Mouse (Mus musculus) thymus, postnatal 0 days (tissue): ENCODE data around the gene Gm5431. TPM values are rescaled to one million over a fixed set of nuclear protein-coding genes. Genes with fewer than 3 reads are reported as not detected.
"Not testable (repeated sequence)": the region's sequence is repeated elsewhere in the genome, so short reads cannot be mapped to it uniquely, and the experiment has no call there.

Experiments used
- DNase-seq: peaks from one replicate; pipeline ENCODE4 v3.0.0-alpha.2; 2015; ENCODE audit warnings: low spot score
- polyA plus RNA-seq: library from polyadenylated mRNA; unstranded; fragments of >200 nt; fragmentation: Nextera tagmentation; extraction: Ambion mirVana; gene quantifications from 2 replicates; pipeline ENCODE4 v1.2.1, GENCODE M21; 2015

The Gm5431 gene
- polyA plus RNA-seq: 0.29 and 0.46 TPM in 2 replicates

GRCm38 (mm10) chr11:48902021-48902420 is at the start of gene Gm5431:
TSS of gene Gm5431 (minus strand) at chr11:48902214.
- DNase-seq: no peak

DNA sequence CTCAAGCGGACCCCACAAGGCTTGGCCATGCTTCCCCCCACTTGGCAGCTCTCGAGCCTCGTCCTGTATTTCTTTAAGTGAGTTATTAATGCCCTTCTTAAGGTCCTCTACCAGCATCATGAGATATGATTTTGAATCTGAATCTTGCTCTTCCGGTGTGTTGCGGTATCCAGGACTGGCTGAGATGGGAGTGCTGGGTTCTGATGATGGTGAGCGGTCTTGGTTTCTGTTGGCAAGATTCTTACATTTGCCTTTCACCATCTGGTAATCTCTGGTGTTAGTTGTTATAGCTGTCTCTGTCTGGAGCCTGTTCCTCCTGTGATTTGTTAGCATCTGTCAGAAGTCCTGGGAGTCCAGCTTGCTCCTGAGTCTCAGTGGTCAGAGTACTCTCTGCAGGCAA is 44.1 kb upstream of the Gm5431 start, which contains the start of gene Psme2b:
Gene Psme2b, minus strand, starts transcription at position 101 of the 400 bp plus-strand sequence.
- DNase-seq: not testable (repeated sequence)

DNA sequence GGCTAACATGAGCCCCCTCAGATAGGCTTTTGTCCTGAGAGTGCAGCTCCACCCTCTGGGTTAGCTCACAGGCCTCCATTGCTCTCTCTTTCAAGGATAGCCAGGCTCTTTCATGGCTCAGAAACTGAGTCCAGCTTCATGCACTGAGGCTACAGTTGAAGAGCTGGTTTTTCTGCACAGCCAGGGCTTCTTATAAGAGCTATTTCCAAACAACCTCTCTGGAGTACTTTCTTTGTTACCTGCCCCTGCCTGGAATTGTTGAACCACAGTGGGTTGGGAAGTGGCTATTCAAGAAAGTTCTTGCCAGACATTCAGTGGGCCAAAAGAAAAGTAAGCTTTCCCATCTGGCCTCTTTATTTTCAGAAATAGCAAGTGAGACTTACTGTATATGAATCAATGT is 37.3 kb upstream of the Gm5431 start:
- not testable (repeated sequence) for DNase-seq

DNA sequence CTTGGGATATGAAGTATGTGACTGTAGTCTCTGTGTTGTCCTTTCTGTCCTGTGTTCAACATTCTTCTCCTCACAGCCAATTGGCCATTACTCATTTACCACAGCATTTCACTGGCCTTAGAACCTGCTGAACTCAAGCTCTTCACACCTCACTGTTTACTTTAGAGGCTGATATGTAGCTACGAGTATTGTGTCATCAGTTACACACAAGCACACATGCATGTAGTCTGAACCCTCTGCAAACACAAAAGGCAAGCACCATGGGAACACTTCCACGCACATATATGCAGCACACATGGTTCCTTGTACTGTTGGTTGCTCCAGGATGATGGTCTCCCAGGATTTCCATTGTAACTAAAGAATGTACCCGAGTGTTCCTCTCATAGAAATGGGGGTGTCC is 33.3 kb upstream of the Gm5431 start:
- DNase-seq: not testable (repeated sequence)

- not testable (repeated sequence) for DNase-seq
These were observed 31.9 kb upstream of the Gm5431 start for GRCm38 (mm10) chr11:48933923-48934322.

GRCm38 (mm10) chr11:48933422-48933821 is 31.4 kb upstream of the Gm5431 start:
- DNase-seq: peak; percentile 28

DNA sequence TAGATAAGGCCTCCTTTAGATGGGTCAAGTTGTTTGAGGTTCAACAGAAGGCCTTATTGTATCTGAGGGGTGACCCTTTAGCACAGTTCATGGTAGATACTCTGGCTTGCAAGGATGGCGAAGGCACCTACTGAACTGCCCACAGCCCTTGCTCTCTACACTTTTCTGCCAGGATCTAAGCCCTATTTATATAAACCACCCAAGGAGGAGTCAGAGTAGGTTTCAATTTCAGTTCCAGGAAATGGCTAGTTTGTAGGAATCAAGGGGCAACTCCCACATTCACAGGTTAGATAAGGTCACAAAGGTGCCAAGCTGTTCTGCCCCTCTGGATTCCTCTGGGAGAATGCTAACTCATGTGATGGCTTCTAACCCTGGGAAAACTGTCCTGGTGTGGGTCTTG is 26.1 kb upstream of the Gm5431 start:
- DNase-seq: not testable (repeated sequence)

DNA sequence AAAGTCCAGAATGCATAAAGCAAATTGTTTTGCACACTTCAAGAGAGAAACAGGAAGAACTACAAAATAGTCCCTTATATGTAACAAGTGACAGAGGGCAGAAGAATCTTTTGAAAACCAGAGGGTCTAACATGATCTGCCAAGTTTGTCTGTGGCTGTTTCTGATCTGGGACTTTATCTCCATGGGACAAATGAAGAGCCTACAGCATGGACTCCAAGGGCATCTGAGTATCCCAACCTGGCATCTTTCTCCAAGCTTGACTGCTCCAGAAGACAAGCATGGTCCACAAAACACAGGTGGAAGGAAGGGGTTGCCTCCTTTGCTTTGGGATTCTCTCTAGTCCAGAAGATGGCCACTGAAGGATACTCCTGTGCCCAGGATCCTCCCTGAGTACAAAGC is 24.4 kb upstream of the Gm5431 start:
- not testable (repeated sequence) for DNase-seq

GRCm38 (mm10) chr11:48923818-48924217 is 21.8 kb upstream of the Gm5431 start:
- not testable (repeated sequence) for DNase-seq

- no peak for DNase-seq
These were observed 16.4 kb upstream of the Gm5431 start for GRCm38 (mm10) chr11:48918380-48918779.

GRCm38 (mm10) chr11:48913611-48914010 is 11.6 kb upstream of the Gm5431 start:
- no peak for DNase-seq

DNA sequence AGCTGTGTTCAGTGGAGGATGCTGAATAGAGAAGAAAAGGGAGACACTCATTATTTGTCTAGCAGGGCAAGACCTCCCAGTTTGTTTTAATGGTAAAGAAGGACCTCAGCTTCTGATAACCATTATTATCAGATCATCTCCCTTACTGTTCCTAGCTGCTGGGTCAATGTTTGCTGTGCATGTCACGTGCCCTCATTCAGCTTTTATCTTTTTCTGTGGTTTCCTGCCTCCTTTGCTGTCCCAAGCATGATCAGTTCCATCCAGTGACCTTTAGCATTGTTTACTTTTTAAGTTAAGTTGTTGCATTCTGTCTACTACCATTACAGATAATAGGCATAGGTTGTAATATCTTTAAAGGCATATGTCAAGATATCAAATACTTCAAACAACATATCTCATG is 6.4 kb upstream of the Gm5431 start:
- DNase-seq: no peak

- not testable (repeated sequence) for DNase-seq
These were observed 465 bp downstream of the Gm5431 start for GRCm38 (mm10) chr11:48901567-48901930.

GRCm38 (mm10) chr11:48900654-48901566 is 1.1 kb downstream of the Gm5431 start:
- not testable (repeated sequence) for DNase-seq

DNA sequence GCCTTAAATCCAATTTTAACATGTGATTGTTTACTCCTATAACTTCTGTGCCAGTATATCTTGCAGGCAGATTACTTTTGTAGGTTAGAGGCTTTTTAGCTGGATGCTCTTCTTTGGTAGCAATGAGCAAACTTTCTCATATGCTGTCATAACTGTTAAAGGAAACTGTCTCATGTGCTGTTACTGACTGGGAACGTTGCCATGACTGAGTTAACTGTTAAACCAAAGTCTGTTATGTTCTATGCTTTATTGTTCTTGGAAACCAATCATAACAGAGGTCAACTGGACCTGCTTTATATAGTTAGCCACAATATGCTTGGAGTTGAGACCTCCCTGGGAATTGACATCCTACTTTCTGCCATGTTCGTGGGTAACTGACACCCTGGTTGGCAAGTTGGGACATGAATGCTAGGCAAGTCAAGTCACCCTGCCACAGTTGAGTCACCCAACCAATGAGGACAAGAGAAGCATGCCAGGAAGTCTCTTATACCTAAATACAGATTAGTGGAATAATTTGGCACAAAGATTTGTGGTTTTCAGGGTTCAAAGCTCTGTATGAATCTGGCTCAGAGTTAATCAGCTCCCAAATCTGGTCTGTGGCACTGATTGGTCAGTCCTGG is 3.1 kb downstream of the Gm5431 start:
- DNase-seq: no peak

GRCm38 (mm10) chr11:48876680-48877079 is 25.3 kb downstream of the Gm5431 start:
- DNase-seq: no peak

DNA sequence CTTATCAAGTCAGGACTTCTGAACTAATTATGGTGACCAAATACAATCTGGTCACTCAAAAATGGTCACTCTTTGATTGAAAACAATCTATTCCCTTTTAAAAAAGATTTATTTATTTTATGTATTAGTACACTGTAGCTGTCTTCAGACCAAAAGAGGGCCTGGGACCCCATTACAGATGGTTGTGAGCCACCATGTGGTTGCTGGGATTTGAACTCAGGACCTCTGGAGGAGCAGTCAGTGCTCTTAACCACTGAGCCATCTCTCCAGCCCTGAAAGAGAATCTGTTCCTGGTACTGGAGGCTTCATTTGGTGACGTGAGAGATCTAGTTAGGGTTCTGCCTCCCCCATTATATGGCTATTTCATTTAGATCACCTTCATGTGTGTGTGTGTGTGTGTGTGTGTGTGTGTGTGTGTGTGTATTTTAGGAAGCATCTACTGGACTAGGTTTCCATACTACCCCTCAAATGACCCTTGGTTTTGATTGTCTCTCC is 26.6 kb downstream of the Gm5431 start:
- DNase-seq: not testable (repeated sequence)

DNA sequence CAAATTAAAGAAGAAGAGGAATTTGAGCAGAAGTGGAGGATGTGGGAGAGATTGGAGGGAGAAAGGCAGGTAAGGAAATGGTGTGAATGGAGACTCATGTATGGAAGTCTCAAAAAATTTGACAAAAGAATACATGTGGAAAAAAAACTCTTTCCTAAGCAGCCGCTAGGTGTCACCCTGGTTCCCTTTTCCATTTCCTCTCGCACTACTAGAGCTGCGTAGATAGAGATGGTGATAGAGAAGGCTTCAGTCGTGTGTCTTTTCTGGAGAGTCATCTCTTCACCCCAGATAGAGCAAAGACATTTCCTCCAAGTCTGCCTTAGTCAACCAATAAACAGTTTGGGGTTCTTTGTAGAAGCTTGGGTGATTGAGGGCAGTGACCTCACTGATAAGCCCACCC is 27.5 kb downstream of the Gm5431 start:
- peak; percentile 80 for DNase-seq

GRCm38 (mm10) chr11:48873591-48874290 is 28.3 kb downstream of the Gm5431 start:
- no peak for DNase-seq

DNA sequence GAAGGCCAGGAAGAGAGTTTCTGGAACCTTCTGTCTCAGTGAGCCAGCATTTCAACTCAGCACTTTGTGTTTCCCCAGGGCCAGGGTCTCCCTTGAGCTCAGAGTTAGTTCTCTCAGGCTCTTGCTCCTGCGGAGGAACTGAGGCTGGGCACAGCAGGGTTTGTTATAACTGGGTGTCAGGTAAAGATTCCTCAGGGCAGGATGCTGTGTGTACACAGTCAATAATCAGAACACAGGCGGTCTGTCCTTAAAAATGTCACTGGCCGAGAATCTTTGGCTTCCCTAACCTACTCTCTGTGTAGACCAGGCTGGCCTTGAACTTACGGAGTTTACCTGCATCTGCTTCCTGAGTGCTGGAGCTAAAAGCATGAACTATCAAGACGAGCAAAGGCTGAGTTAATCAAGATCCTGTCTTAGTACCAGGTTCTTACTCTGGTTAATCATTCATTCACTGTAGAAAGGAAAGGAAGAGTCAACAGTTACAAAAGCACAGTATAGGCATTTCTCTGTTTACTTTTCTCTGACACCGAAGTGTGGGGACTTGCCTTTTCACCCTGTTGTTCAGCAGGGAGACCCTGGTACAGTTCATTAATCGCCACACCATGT is 29.2 kb downstream of the Gm5431 start:
- DNase-seq: no peak
